Mouse (Mus musculus) MEL-GATA-1-ER (cell line): ENCODE data around the gene Tpm1.

Source experiments
- DNase-seq: peaks from one replicate; pipeline ENCODE4 v3.0.0-alpha.2; 2012; ENCODE audit warnings: low read depth; ENCODE audit errors: extremely low read depth

Tpm1 gene

DNA sequence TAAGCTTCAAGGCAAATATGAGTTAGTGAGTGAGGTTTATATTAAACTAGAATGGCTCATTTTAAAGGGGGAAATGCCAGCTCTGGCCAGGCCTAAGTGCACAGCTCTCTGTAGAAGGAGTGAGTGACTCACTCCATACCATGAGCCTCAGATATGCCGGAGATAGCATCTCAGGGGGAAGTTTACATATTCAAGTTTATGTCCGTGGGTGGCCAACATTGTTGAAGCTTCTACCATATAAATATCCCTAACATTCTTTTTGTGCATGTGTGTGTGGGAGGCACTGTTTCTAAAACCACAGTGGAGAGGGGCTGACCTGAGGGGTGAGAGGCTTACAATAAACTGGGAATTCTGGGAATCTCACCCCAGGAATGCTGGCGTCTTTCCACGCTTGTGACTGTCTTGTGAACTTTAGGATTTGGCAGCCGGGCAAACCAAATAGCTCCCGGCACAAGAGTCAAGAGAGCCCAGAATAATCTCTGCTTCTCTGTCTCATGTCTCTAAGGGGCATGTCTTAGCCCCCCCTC is 60.3 kb downstream of the Tpm1 start:
- no peak for DNase-seq

DNA sequence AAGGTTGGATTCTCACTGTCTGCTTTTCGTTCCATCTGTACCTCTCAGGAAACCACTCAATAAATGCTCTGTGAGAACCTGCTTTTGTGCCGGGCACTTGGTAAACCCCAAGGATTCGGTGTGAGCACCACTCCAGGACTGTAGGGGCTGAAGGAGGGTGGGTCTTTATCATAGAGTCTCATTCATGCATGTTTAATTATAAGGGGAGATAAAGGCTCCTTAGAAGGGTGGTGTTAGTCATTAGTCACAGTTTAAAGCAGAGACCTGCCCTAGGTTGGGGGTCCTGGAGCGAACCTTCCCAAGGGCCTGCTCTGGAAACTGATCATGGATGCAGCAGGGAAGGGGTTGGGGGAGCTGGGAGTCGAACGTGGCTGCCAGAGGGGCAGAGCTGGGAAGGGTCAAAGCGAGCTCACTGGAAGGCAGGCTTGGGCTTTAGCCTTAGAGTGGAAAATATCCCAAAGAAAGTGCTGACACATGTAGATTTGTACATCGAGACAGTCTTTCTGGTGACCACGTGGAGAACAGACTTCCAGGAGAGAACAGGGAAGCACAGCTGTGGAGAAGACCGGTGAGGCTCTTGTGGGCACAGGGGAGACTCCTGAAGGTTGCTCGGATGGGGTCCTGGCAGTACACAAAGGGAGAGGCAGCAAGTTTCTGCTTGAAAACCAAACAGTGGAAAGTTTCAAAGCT is 60.9 kb downstream of the Tpm1 start:
- no peak for DNase-seq

DNA sequence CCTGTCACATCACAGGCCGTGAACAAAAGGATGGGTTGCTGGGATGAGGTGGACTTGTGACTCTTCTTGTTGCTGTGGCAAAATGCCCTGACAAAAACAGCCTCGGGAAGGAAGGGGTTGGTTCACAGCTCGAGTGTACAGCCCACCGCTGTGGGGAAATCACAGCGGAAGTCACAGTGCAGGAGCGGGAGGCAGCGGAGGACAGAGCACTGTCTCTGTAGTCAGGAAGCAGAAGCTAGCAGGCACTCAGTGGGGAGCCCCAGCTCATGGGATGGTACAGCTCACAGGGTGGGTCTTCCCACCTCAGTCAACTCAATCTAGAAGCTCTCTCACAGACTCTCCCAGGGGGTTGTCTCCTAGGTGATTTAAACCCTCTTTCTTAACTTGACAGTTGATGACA is 63.8 kb downstream of the Tpm1 start:
- DNase-seq: no peak

DNA sequence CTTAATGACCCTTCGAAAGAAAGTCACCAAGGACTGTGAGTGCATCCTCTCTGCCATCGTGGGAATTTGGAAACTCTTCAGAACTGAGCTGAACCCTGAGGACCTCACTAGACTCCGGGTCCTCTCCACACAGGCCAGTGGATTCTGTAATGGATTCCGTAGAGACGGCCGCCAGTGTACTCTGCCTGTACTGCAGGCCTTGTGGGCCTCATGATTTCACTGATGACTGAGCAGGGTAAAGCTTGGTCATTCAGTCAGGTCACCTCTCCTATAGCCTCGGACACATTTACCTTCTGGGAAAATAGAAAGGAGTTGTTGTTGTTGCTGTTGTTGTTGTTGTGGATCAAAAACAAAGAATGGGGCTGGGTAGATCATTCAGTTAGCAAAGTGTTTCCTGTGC is 67.1 kb downstream of the Tpm1 start:
- DNase-seq: no peak

DNA sequence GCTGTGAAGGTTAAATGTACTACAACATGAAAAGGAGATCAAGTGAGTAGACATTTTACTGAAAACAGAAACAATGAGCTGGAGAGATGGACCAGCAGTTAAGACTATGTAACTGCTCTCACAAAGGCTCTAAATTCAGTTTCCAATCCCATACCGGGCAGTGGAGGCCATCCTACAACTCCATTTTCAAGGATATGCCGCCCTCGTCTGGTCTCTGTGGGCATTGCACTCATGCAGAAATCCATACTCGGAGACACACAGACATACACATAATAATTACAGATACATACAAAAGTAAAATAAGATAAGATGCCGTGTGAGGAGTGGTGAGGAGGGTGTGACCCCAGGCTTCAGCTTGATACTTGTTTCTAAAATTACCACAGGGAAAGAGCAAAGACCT is 68.7 kb downstream of the Tpm1 start:
- DNase-seq: peak; percentile 71

DNA sequence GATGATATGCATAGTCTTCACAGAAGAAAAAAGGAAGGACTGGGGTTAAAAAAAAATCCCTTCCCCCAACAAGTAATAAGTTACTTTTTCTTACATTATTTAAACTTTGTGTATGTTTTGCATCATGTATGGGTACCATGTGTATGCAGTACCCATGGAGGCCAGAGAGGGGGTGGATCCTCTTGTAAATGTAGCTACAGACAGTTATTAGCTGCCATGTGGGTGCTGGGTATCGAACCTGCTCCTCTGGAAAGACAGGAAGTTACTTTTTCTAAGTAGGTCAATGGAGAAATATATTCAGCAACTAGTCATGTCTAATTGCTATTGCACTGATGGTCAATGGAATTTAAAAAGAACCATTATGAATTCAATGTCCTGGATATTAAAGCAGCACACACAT is 70.7 kb downstream of the Tpm1 start:
- peak; percentile 50 for DNase-seq

DNA sequence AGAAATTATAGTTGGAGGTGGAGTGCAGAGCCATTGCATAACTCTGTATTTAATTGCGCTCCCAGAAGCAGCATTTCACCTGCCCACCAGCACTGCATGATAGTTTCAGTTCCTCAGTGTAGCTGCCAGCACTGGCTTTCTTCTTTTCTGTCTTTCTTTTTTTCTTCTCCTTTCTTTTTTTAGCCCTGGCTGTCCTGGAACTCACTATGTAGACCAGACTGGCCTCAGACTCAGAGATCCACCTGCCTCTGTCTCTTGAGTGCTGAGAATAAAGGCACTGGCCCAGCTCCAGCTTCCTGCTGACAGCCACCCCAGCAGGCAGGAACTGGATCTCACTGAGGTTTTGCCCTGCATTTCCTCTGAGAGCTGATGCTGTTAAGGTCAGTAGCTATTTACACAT is 71.2 kb downstream of the Tpm1 start:
- peak; percentile 16 for DNase-seq

DNA sequence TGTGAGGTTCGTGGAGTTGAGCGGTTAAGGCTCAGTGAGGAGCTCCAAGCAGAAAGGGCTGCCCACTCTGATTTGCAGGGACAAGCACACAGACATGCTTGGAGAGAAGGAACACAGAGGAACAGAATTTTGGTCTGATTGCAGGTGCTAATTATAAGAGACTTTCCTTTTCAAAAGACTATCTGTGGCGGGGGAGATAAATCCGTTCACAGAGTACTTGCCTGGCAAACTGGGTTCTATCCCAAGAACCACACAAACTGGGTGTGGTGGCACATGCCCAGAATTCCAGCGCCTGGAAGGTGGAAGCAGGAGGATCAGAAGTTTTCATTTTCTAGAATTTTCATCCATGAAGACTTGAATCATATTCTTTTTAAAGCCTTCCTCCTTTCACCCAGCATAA is 72.1 kb downstream of the Tpm1 start:
- no peak for DNase-seq

DNA sequence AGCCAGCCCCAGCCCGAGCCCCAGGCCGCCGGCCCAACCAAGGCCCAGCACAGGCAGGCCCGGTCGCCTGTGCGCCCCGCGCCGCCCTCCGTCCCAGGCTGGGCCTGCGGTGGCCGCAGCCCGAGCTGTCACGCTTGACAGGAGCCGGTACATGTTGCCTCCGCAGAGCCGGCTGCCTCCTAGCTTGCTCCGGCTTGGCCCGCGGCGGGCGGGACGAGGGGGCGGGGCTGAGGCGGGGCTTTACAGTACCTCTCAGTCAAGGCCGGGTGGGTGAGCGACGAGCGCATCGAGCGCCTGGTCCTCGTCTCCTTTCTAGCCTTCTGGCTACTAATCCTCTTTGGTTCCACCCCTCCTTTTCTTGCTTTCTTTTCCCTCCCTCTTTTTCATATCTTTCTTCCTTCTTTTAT is 74.0 kb downstream of the Tpm1 start, which contains the start of gene Lactb:
Lactb (minus strand) TSS at position 246 of the 407 bp plus-strand sequence.
- peak; percentile 89 for DNase-seq

DNA sequence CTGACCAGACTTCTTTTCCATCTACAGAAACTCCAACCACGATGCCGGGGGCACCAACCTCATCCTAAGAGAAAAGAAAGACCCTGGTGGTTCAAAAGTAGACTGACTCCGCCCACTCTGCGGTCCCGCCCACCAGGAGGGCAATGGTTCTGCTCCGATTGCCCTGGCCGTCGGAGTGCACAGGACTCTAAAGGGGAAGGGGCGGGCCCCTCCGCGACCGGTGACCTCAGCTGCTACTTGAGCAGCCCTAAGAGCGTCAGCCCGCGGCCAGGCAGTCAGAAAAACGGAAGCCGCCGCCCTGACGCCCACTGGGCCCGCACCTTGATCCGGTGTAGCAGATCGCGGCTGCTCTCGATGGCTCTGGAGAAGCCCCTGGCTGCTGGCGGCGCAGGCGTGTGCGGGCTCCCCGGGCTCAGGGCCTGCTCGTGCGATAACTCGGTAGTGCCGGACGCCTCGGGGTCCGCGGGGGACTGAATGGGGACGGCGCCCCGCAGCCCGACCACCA is 74.4 kb downstream of the Tpm1 start:
- peak; percentile 87 for DNase-seq
